Mouse (Mus musculus): ENCODE measurements at regions not wholly inside any gene's neighbourhood (a gene's known extent, or its start where the extent isn't known, plus 50 kb on each side); places are given as distances from the start of the nearest gene placed in this dataset.

DNA sequence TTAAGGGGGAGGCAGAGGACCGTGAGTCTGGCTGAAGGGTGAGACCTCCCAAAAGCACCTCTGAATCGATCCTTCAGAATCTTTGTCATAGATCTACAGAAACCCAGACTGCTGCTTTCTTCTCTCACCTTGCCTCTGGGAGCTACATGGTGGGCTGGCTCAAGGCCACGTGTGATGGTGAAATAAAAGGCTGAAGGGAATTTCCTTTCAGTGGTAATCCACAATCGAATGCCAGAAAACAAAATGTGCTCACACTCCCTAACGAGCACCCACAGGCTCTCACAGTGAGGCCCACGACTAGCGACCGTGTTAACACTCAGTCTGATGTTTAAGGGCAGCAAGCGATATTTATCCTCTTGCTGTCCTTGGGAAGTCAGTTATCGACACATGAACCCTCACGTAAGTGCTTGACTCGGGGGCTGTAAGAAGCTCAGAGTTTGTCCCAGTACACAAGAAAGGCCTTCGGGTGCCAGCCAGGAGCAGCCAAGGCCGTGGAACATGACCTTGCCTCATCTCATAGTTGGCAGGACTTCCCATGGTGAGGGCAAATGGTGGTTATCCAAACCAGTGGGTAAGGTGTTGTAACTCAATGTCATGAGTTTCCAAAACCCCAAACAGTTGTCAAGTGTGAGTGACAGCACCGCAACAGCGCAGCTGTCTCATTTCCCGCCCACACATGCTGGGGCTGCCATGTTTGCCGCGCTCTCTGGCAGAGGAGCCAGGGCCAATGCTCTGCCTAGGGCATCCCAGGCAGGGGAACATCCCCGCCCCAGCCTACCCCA is 221.0 kb upstream of the Ankrd55 start:
- WGBS, result 85% methylated on average over 20 of the region's 20 CpGs
- Histone ChIP-seq H3K4me1 (ENCODE audit: control insufficient read depth, insufficient read depth, low read length) (0 out of 2 replicates have a peak, but pooled peaks cover 3% of the 10 kb centered on the region), H3K9me3 (ENCODE audit: control insufficient read depth, low read depth, low read length) (no peaks in the 10 kb centered on the region), H3K27ac (ENCODE audit: low read length) (no peak overlapping the region), H3K36me3 (ENCODE audit: control insufficient read depth, insufficient read depth, low read length) (no peaks in the 10 kb centered on the region), H3K4me3 (ENCODE audit: low read depth, low read length) (no peak overlapping the region), H3K9ac (replicated peaks; ENCODE audit: low read depth, low read length) (no peak overlapping the region), H3K27me3 (ENCODE audit: control insufficient read depth, insufficient read depth, low read length) (no peaks in the 10 kb centered on the region), H3K4me2 (replicated peaks; ENCODE audit: low read depth, low read length) (no peak overlapping the region)
- ATAC-seq (ENCODE audit: insufficient number of reproducible peaks, insufficient read depth, low FRiP score, low read depth), result no peak

DNA sequence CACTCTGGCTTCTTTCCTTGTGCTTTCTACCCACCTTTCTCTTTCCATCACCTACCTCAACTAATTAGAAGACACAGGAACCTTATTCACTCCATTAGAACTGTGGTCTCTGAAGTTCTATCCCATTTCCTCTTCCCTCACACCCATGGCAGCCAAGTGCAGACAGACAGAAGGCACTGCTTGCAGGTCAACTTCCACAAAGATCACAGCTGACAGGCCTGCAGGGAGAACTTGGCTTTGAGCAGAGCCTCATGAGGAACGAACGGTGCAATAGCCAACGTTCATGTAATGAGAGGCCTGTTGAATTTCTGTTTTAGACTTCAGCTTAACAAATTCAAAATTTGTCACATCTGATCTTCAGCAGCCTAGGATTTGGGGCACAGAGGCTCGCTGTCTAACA is 217.5 kb upstream of the Ankrd55 start:
- H3K4me3 ChIP-seq (ENCODE audit: low read depth, low read length), result no peak overlapping the region
- no peaks in the 10 kb centered on the region for H3K27me3 ChIP-seq (ENCODE audit: control insufficient read depth, insufficient read depth, low read length)
- H3K27ac ChIP-seq (ENCODE audit: low read length), result no peak overlapping the region
- ATAC-seq (ENCODE audit: insufficient number of reproducible peaks, insufficient read depth, low FRiP score, low read depth), result no peak
- H3K36me3 ChIP-seq (ENCODE audit: control insufficient read depth, insufficient read depth, low read length), result no peaks in the 10 kb centered on the region
- 89% methylated on average over 4 of the region's 4 CpGs for WGBS
- no peak overlapping the region for H3K9ac ChIP-seq (replicated peaks; ENCODE audit: low read depth, low read length)
- no peak overlapping the region for H3K4me2 ChIP-seq (replicated peaks; ENCODE audit: low read depth, low read length)
- 0 out of 2 replicates have a peak, but pooled peaks cover 3% of the 10 kb centered on the region for H3K4me1 ChIP-seq (ENCODE audit: control insufficient read depth, insufficient read depth, low read length)
- H3K9me3 ChIP-seq (ENCODE audit: control insufficient read depth, low read depth, low read length), result no peaks in the 10 kb centered on the region

DNA sequence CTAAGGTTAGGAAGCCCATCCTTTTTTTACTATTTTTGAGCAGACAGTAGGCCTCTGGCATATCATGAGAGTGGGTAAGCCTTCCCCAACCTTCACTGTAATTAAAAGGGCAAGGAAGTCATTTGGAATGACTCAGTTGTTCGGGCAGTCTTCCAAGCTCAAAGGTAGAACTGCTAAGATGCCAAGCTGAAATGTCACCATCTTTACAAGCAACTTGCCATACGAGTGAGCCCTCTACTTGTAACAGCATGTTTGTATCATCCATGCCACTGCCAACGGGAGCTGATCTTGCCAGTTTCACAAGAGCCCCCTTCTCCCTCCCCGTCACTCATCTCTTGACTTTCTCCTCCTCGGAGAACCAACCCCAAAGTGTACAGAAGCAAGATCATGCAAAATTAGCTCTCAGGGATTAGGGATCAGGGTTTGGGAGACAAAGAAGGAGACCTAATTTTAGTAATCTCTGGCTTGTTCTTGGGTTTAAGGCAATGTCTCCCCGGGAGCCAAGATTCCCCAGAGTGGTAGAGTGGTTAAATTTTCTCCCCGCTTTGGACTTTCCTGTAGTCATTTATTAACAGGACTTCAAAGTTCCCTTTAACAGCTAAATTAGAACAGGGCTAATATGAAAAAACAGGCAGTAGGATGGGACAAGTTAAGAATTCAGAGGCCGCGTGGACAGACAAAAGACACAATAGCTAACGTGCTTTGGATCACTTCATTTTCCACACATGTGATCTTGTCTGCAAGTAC is 216.9 kb upstream of the Ankrd55 start:
- H3K36me3 ChIP-seq (ENCODE audit: control insufficient read depth, insufficient read depth, low read length), result no peaks in the 10 kb centered on the region
- no peak overlapping the region for H3K4me2 ChIP-seq (replicated peaks; ENCODE audit: low read depth, low read length)
- no peak overlapping the region for H3K9ac ChIP-seq (replicated peaks; ENCODE audit: low read depth, low read length)
- H3K4me1 ChIP-seq (ENCODE audit: control insufficient read depth, insufficient read depth, low read length), result 0 out of 2 replicates have a peak, but pooled peaks cover 3% of the 10 kb centered on the region
- ATAC-seq (ENCODE audit: insufficient number of reproducible peaks, insufficient read depth, low FRiP score, low read depth), result no peak
- H3K4me3 ChIP-seq (ENCODE audit: low read depth, low read length), result no peak overlapping the region
- no peaks in the 10 kb centered on the region for H3K9me3 ChIP-seq (ENCODE audit: control insufficient read depth, low read depth, low read length)
- 77% methylated on average over 10 of the region's 10 CpGs for WGBS
- H3K27me3 ChIP-seq (ENCODE audit: control insufficient read depth, insufficient read depth, low read length), result no peaks in the 10 kb centered on the region
- no peak overlapping the region for H3K27ac ChIP-seq (ENCODE audit: low read length)

DNA sequence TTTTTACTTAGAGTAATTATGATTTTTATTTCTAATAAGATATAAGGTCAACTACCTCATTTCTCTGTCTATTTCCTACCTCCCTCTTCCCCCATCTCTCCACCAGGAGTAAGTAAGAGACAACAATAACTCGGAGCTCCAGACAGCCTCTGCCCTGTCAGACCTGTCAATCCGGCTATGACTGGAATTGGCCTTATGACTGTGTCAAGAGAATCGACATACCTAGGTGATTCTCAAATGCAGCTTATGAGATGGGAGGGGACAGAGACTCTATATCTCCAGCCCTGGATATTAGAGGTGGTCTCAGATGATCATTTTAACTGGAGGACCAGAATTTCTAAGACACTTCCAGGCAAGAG is 216.3 kb upstream of the Ankrd55 start:
- no peak for ATAC-seq (ENCODE audit: insufficient number of reproducible peaks, insufficient read depth, low FRiP score, low read depth)
- H3K4me1 ChIP-seq (ENCODE audit: control insufficient read depth, insufficient read depth, low read length), result no peaks in the 10 kb centered on the region
- no peaks in the 10 kb centered on the region for H3K36me3 ChIP-seq (ENCODE audit: control insufficient read depth, insufficient read depth, low read length)
- H3K9me3 ChIP-seq (ENCODE audit: control insufficient read depth, low read depth, low read length), result no peaks in the 10 kb centered on the region
- H3K4me2 ChIP-seq (replicated peaks; ENCODE audit: low read depth, low read length), result no peak overlapping the region
- no peak overlapping the region for H3K27ac ChIP-seq (ENCODE audit: low read length)
- no peaks in the 10 kb centered on the region for H3K27me3 ChIP-seq (ENCODE audit: control insufficient read depth, insufficient read depth, low read length)
- WGBS, result 75% methylated on average over 3 of the region's 3 CpGs
- H3K9ac ChIP-seq (replicated peaks; ENCODE audit: low read depth, low read length), result no peak overlapping the region
- H3K4me3 ChIP-seq (ENCODE audit: low read depth, low read length), result no peak overlapping the region

DNA sequence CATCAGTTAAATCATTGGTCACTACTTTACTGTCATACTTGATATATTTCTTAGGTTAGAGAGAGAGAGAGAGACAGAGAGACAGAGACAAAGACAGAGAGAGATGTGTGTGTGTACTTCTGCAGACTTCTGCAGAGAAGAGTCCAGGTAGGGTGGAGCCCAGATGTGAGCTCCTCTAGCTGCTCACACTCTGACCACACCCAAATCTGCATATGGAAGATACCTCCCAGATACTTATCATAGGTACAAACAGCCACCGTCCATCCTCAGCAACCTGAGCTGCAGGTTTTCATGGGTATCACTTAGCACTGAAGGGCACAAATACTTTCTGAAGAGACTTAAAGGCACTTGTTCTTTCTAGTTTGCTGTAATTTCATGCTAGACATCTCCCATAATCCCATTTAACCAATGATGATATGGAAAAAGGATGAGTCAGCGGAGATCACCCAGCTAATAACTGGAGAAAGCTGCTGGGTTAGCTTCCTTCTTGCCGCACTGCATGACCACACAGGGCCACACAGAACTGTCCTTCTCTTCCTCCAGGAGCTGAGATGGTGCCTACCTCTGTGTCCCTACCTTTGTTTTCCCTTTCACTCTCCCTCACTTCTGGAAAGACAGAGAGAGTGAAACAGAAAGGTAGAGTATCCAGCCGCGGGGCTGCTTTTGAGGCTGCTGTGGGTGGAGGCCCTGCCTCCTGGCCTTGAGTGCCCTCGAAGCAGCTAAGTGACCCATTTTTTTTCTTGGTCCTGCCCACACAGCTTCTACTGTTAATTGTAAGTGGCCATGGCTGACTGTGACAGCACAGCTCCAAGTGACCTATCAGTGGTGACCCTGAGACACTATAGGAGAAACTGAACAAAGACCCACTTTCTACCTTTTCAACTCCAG is 214.5 kb upstream of the Ankrd55 start:
- H3K36me3 ChIP-seq (ENCODE audit: control insufficient read depth, insufficient read depth, low read length), result no peaks in the 10 kb centered on the region
- H3K27ac ChIP-seq (ENCODE audit: low read length), result no peak overlapping the region
- ATAC-seq (ENCODE audit: insufficient number of reproducible peaks, insufficient read depth, low FRiP score, low read depth), result peak; percentile 76; the same call in 1 of the 2 replicates
- H3K4me2 ChIP-seq (replicated peaks; ENCODE audit: low read depth, low read length), result no peak overlapping the region
- WGBS, result 79% methylated on average over 6 of the region's 6 CpGs
- no peak overlapping the region for H3K4me3 ChIP-seq (ENCODE audit: low read depth, low read length)
- H3K4me1 ChIP-seq (ENCODE audit: control insufficient read depth, insufficient read depth, low read length), result no peaks in the 10 kb centered on the region
- no peaks in the 10 kb centered on the region for H3K9me3 ChIP-seq (ENCODE audit: control insufficient read depth, low read depth, low read length)
- H3K27me3 ChIP-seq (ENCODE audit: control insufficient read depth, insufficient read depth, low read length), result no peaks in the 10 kb centered on the region
- no peak overlapping the region for H3K9ac ChIP-seq (replicated peaks; ENCODE audit: low read depth, low read length)

DNA sequence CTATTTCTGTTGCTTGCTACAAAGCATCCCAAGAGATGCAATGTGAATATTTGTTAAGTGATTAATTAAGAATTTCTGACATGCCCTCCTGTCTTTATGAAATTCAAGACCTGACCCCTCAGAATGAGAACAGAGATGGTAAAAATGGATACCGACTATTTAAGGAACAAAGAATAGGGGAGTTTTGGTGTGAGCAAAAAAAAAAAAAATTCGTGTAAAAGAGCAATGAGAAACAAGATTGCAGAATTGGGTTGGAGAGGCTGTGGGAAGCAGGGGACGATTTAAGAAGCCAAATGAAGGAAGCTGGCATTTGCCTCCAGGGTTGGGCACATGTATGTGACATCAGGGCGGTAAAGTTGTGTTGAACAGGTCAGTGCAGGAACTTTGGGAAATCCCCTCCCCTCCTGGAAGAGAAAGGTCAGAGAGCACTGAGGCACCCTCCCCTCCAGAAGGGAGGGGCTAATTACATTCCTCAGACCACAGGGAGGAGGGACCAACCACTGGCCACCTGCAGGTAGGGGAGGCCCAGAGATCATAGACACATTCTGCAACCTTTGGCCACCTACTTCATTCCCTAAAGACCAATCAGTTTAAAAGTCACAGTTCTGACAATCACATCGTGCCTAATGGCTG is 212.3 kb upstream of the Ankrd55 start:
- H3K4me1 ChIP-seq (ENCODE audit: control insufficient read depth, insufficient read depth, low read length), result no peaks in the 10 kb centered on the region
- ATAC-seq (ENCODE audit: insufficient number of reproducible peaks, insufficient read depth, low FRiP score, low read depth), result no peak

DNA sequence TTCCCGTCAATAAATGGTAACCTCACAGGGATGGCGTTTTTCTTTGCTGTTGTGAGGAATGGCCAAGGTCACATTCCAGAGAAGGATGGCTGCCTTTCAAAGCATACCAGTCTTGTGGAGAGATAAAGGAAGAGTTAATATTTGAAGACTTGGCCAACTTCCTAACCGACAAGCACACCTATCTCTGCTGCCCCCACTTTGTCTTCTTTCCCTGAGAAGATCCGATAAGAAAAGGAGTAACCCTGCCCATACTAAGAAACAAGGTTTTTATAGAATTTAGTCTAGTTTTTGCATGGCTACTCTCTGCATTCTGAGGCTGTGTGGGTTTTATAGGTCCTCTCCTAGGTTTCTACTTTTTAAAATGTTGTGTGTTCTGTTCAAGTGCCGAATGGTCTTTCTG is 210.2 kb upstream of the Ankrd55 start:
- Histone ChIP-seq H3K9me3 (ENCODE audit: control insufficient read depth, low read depth, low read length) (no peaks in the 10 kb centered on the region), H3K27ac (ENCODE audit: low read length) (no peak overlapping the region), H3K4me3 (ENCODE audit: low read depth, low read length) (no peak overlapping the region), H3K27me3 (ENCODE audit: control insufficient read depth, insufficient read depth, low read length) (no peaks in the 10 kb centered on the region), H3K9ac (replicated peaks; ENCODE audit: low read depth, low read length) (no peak overlapping the region), H3K4me2 (replicated peaks; ENCODE audit: low read depth, low read length) (no peak overlapping the region), H3K4me1 (ENCODE audit: control insufficient read depth, insufficient read depth, low read length) (no peaks in the 10 kb centered on the region), H3K36me3 (ENCODE audit: control insufficient read depth, insufficient read depth, low read length) (no peaks in the 10 kb centered on the region)
- WGBS, result 68% methylated on average over 5 of the region's 5 CpGs
- no peak for ATAC-seq (ENCODE audit: insufficient number of reproducible peaks, insufficient read depth, low FRiP score, low read depth)

More for the DNA sequence above, 212.3 kb upstream of the Ankrd55 start:
- no peaks in the 10 kb centered on the region for H3K27me3 ChIP-seq (ENCODE audit: control insufficient read depth, insufficient read depth, low read length)
- H3K27ac ChIP-seq (ENCODE audit: low read length), result no peak overlapping the region
- no peaks in the 10 kb centered on the region for H3K9me3 ChIP-seq (ENCODE audit: control insufficient read depth, low read depth, low read length)
- H3K36me3 ChIP-seq (ENCODE audit: control insufficient read depth, insufficient read depth, low read length), result no peaks in the 10 kb centered on the region
- no peak overlapping the region for H3K9ac ChIP-seq (replicated peaks; ENCODE audit: low read depth, low read length)
- no peak overlapping the region for H3K4me3 ChIP-seq (ENCODE audit: low read depth, low read length)
- H3K4me2 ChIP-seq (replicated peaks; ENCODE audit: low read depth, low read length), result no peak overlapping the region
- WGBS, result 47% methylated on average over 5 of the region's 5 CpGs

DNA sequence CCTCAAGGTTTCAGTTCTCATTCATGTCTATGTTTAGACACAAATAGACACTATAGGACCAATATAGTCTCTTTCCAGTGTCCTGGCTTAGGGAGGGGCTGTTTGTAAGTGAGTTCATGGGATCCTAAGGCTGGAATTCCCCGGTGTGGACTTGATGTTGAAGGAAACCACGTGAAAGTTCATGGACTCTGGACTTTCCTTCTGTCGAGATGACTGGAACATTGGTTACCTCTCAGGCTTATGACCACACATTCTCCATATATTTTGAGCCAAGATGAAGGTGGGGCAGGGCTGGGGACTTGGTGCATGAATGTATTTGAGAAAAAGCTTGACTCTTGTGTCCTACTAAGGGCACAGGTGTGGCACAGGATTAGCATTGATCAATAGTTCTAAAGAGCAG is 206.3 kb upstream of the Ankrd55 start:
- no peaks in the 10 kb centered on the region for H3K27me3 ChIP-seq (ENCODE audit: control insufficient read depth, insufficient read depth, low read length)
- H3K9ac ChIP-seq (replicated peaks; ENCODE audit: low read depth, low read length), result no peak overlapping the region
- H3K9me3 ChIP-seq (ENCODE audit: control insufficient read depth, low read depth, low read length), result no peaks in the 10 kb centered on the region
- no peak overlapping the region for H3K27ac ChIP-seq (ENCODE audit: low read length)
- no peak overlapping the region for H3K4me2 ChIP-seq (replicated peaks; ENCODE audit: low read depth, low read length)
- no peak overlapping the region for H3K4me3 ChIP-seq (ENCODE audit: low read depth, low read length)
- ATAC-seq (ENCODE audit: insufficient number of reproducible peaks, insufficient read depth, low FRiP score, low read depth), result no peak
- 79% methylated on average over 3 of the region's 3 CpGs for WGBS
- 0 out of 2 replicates have a peak, but pooled peaks cover 4% of the 10 kb centered on the region for H3K4me1 ChIP-seq (ENCODE audit: control insufficient read depth, insufficient read depth, low read length)
- no peaks in the 10 kb centered on the region for H3K36me3 ChIP-seq (ENCODE audit: control insufficient read depth, insufficient read depth, low read length)
